Mouse (Mus musculus): ENCODE data around the gene Adgrd1. TPM values are rescaled to one million over a fixed set of nuclear protein-coding genes. Genes with fewer than 3 reads are reported as not detected.
"Not testable (repeated sequence)": the region's sequence is repeated elsewhere in the genome, so short reads cannot be mapped to it uniquely, and the experiment has no call there.

Gene Adgrd1
- polyA plus RNA-seq, 1 experiment = not detected

- TF ChIP-seq POLR2A (IDR thresholded peaks at IDR 0.05; ENCODE audit: borderline replicate concordance, low read depth, low read length) = no peak
- TF ChIP-seq CTCF (IDR thresholded peaks at IDR 0.05; ENCODE audit: low read depth, low read length) = no peak
- no peaks in the 10 kb centered on the region for H3K4me1 ChIP-seq (ENCODE audit: control insufficient read depth, insufficient read depth, low read length)
- H3K27ac ChIP-seq (ENCODE audit: insufficient read depth, low read depth, low read length) = no peak overlapping the region
- no peak overlapping the region for H3K4me3 ChIP-seq (ENCODE audit: insufficient read depth, low read length)
These were observed 25.2 kb downstream of the Adgrd1 start for GRCm38 (mm10) chr5:129121654-129122285.

GRCm38 (mm10) chr5:129122491-129122890 lies 25.9 kb downstream of the Adgrd1 start:
- Histone ChIP-seq H3K4me3 (ENCODE audit: insufficient read depth, low read length) (no peak overlapping the region), H3K27ac (ENCODE audit: insufficient read depth, low read depth, low read length) (no peak overlapping the region), H3K4me1 (ENCODE audit: control insufficient read depth, insufficient read depth, low read length) (no peaks in the 10 kb centered on the region)
- TF ChIP-seq CTCF (IDR thresholded peaks at IDR 0.05; ENCODE audit: low read depth, low read length) (no peak), POLR2A (IDR thresholded peaks at IDR 0.05; ENCODE audit: borderline replicate concordance, low read depth, low read length) (no peak)

- no peak overlapping the region for H3K4me3 ChIP-seq (ENCODE audit: insufficient read depth, low read length)
- H3K27ac ChIP-seq (ENCODE audit: insufficient read depth, low read depth, low read length) = no peak overlapping the region
- TF ChIP-seq CTCF (IDR thresholded peaks at IDR 0.05; ENCODE audit: low read depth, low read length) (no peak), POLR2A (IDR thresholded peaks at IDR 0.05; ENCODE audit: borderline replicate concordance, low read depth, low read length) (no peak)
- H3K4me1 ChIP-seq (ENCODE audit: control insufficient read depth, insufficient read depth, low read length) = no peaks in the 10 kb centered on the region
These were observed 27.7 kb downstream of the Adgrd1 start for GRCm38 (mm10) chr5:129124070-129124828.

- not testable (repeated sequence) for H3K4me3 ChIP-seq (ENCODE audit: insufficient read depth, low read length); H3K27ac ChIP-seq (ENCODE audit: insufficient read depth, low read depth, low read length); H3K4me1 ChIP-seq (ENCODE audit: control insufficient read depth, insufficient read depth, low read length)
These were observed 31.8 kb downstream of the Adgrd1 start for GRCm38 (mm10) chr5:129128310-129128709.

- no peak for TF ChIP-seq CTCF (IDR thresholded peaks at IDR 0.05; ENCODE audit: low read depth, low read length)
- TF ChIP-seq POLR2A (IDR thresholded peaks at IDR 0.05; ENCODE audit: borderline replicate concordance, low read depth, low read length) = no peak
- Histone ChIP-seq H3K27ac (ENCODE audit: insufficient read depth, low read depth, low read length) (no peak overlapping the region), H3K4me1 (ENCODE audit: control insufficient read depth, insufficient read depth, low read length) (no peaks in the 10 kb centered on the region), H3K4me3 (ENCODE audit: insufficient read depth, low read length) (no peak overlapping the region)
These were observed 33.8 kb downstream of the Adgrd1 start for GRCm38 (mm10) chr5:129130301-129130700.

GRCm38 (mm10) chr5:129137405-129137804 lies 40.9 kb downstream of the Adgrd1 start:
- no peak overlapping the region for H3K4me3 ChIP-seq (ENCODE audit: insufficient read depth, low read length)
- TF ChIP-seq POLR2A (IDR thresholded peaks at IDR 0.05; ENCODE audit: borderline replicate concordance, low read depth, low read length) (no peak), CTCF (IDR thresholded peaks at IDR 0.05; ENCODE audit: low read depth, low read length) (no peak)
- no peak overlapping the region for H3K27ac ChIP-seq (ENCODE audit: insufficient read depth, low read depth, low read length)
- H3K4me1 ChIP-seq (ENCODE audit: control insufficient read depth, insufficient read depth, low read length) = no peaks in the 10 kb centered on the region

GRCm38 (mm10) chr5:129138576-129138975 lies 42.0 kb downstream of the Adgrd1 start:
- Histone ChIP-seq H3K4me3 (ENCODE audit: insufficient read depth, low read length) (no peak overlapping the region), H3K27ac (ENCODE audit: insufficient read depth, low read depth, low read length) (no peak overlapping the region), H3K4me1 (ENCODE audit: control insufficient read depth, insufficient read depth, low read length) (no peaks in the 10 kb centered on the region)
- no peak for TF ChIP-seq CTCF (IDR thresholded peaks at IDR 0.05; ENCODE audit: low read depth, low read length)
- TF ChIP-seq POLR2A (IDR thresholded peaks at IDR 0.05; ENCODE audit: borderline replicate concordance, low read depth, low read length) = no peak

- Histone ChIP-seq H3K4me1 (ENCODE audit: control insufficient read depth, insufficient read depth, low read length) (no peaks in the 10 kb centered on the region), H3K4me3 (ENCODE audit: insufficient read depth, low read length) (no peak overlapping the region), H3K27ac (ENCODE audit: insufficient read depth, low read depth, low read length) (no peak overlapping the region)
- no peak for TF ChIP-seq CTCF (IDR thresholded peaks at IDR 0.05; ENCODE audit: low read depth, low read length)
- TF ChIP-seq POLR2A (IDR thresholded peaks at IDR 0.05; ENCODE audit: borderline replicate concordance, low read depth, low read length) = no peak
These were observed 46.3 kb downstream of the Adgrd1 start for GRCm38 (mm10) chr5:129142801-129143200.

- Histone ChIP-seq H3K27ac (ENCODE audit: insufficient read depth, low read depth, low read length) (no peak overlapping the region), H3K4me1 (ENCODE audit: control insufficient read depth, insufficient read depth, low read length) (no peaks in the 10 kb centered on the region), H3K4me3 (ENCODE audit: insufficient read depth, low read length) (no peak overlapping the region)
- no peak for TF ChIP-seq CTCF (IDR thresholded peaks at IDR 0.05; ENCODE audit: low read depth, low read length)
These were observed 48.9 kb downstream of the Adgrd1 start for GRCm38 (mm10) chr5:129145307-129145935.

- no peak for TF ChIP-seq CTCF (IDR thresholded peaks at IDR 0.05; ENCODE audit: low read depth, low read length)
- Histone ChIP-seq H3K4me1 (ENCODE audit: control insufficient read depth, insufficient read depth, low read length) (no peaks in the 10 kb centered on the region), H3K27ac (ENCODE audit: insufficient read depth, low read depth, low read length) (no peak overlapping the region), H3K4me3 (ENCODE audit: insufficient read depth, low read length) (no peak overlapping the region)
These were observed 50.5 kb downstream of the Adgrd1 start for GRCm38 (mm10) chr5:129146892-129147509.

Data from bone marrow macrophage, adult 2 months (primary cell).